Mouse (Mus musculus) heart, embryonic 16.5 days (tissue): Measurements from ENCODE around the gene Msi2. TPM values are rescaled to one million over a fixed set of nuclear protein-coding genes. Genes with fewer than 3 reads are reported as not detected.

Source experiments
- ATAC-seq: fragments of 200-750 bp; cut with Nextera tagmentation; replicated peaks from 2 replicates; pipeline ENCODE4 v1.8.0; 2017; ENCODE audit warnings: moderate number of reproducible peaks; ENCODE audit not compliant: insufficient read depth, low FRiP score; ENCODE audit errors: extremely low read depth
- H3K27ac ChIP-seq: fragments of 300-500 bp; sonication (generic); 2 replicates; pipeline ENCODE4 v1.5.1; 2014; ENCODE audit warnings: mild to moderate bottlenecking, low read length, control low read depth, moderate library complexity
- H3K27me3 ChIP-seq: fragments of 300-500 bp; sonication (generic); 2 replicates; pipeline ENCODE4 v1.6.1; 2014; ENCODE audit warnings: low read length, mixed read lengths; ENCODE audit not compliant: control insufficient read depth, insufficient read depth
- H3K36me3 ChIP-seq: fragments of 300-500 bp; sonication (generic); 2 replicates; pipeline ENCODE4 v1.6.1; 2014; ENCODE audit not compliant: control insufficient read depth, insufficient read depth
- H3K4me1 ChIP-seq: fragments of 300-500 bp; sonication (generic); 2 replicates; pipeline ENCODE4 v1.6.1; 2014; ENCODE audit warnings: low read length, mixed read lengths; ENCODE audit not compliant: control insufficient read depth, insufficient read depth
- H3K4me2 ChIP-seq: fragments of 300-500 bp; sonication (generic); 2 replicates; pipeline ENCODE4 v1.6.1; 2014; ENCODE audit warnings: low read depth, mild to moderate bottlenecking, control low read depth, low read length
- H3K4me3 ChIP-seq: fragments of 300-500 bp; sonication (generic); 2 replicates; pipeline ENCODE4 v1.5.1; 2014; ENCODE audit warnings: mild to moderate bottlenecking, control low read depth, low read length
- H3K9ac ChIP-seq: fragments of 300-500 bp; sonication (generic); 2 replicates; pipeline ENCODE4 v1.6.1; 2014; ENCODE audit warnings: low read length, control low read depth
- H3K9me3 ChIP-seq: fragments of 300-500 bp; sonication (generic); replicated peaks from 2 replicates; pipeline ENCODE4 v1.6.1; 2016; ENCODE audit warnings: low read length; ENCODE audit not compliant: control insufficient read depth
- WGBS: fragments of 180-500 bp; shearing (Covaris S2); extraction: QIAGEN DNeasy Blood & Tissue Kit; methylation state at CpG from one replicate; pipeline ENCODE4 v1.1.7; 2014; 5-methylcytosine and 5-hydroxymethylcytosine counted together
- polyA plus RNA-seq: library from polyadenylated mRNA; unstranded; fragments of >200 nt; fragmentation: Nextera tagmentation; extraction: Ambion mirVana; gene quantifications from 2 replicates; pipeline ENCODE4 v1.2.1, GENCODE M21; 2015

Msi2 gene
- polyA plus RNA-seq, 1 experiment from 2014 or later = 20.6 TPM

DNA sequence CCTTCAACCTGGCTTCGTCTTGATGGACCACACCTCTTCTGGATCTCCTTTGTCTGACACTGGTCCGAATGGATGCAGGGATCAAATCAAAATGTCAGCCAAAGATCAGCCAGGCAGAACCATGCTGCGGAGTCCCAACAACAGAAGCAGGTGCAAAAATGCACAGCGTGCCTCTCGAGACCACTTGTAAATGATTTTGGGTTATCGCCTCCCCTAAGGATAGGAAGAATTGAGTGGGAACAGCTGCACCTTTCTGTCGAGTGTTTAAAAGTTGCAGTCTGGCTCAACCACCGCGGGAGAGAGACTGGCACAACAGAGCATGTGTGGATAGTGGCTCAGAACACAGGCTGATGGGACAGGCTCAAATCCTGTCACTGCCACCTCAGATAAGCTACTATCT lies 361.0 kb downstream of the Msi2 start:
- Histone ChIP-seq H3K9ac (no peak overlapping the region), H3K27me3 (no peaks in the 10 kb centered on the region), H3K9me3 (no peaks in the 10 kb centered on the region), H3K36me3 (no peaks in the 10 kb centered on the region), H3K4me1 (peaks cover 48% of the 10 kb centered on the region), H3K27ac (peak overlapping the region; percentile 23; the same call in 1 of the 2 replicates), H3K4me3 (no peak overlapping the region), H3K4me2 (no peak overlapping the region)
- WGBS = 30% methylated on average over 9 of the region's 9 CpGs
- ATAC-seq = no peak

DNA sequence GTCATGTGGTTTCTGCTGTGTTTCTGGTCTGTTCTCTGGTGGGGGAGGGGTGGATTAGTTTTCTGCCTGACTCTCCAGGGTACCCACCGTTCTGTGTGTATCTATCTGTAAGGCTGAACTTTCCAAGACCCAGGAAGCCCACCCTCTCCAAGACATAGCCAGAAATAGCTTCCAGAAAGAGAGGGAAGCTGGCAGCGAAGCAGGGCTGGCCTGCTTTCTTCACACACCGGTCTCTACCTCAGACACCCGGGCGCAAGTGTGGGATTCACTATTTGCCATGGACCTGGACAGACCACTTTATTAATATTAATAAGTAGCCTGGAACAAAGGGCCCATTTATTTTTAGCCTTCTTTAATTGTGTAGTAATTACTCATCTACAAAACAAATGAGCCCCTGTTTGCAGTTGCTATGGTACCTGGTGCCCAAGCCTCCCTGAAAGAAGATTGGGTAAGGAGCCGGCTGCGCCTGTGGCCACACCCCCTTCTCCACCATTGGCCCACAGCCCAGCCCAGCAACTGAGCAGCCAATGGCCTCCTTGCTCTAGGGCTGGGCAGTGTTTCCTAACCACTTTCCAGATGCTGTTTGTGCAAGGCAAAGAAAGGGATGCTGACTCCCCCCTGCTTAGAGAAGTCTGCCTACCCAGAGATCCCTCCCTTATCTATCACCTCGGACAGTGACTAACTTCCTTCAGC lies 361.6 kb downstream of the Msi2 start:
- Histone ChIP-seq H3K4me2 (no peak overlapping the region), H3K4me1 (peaks cover 54% of the 10 kb centered on the region)

DNA sequence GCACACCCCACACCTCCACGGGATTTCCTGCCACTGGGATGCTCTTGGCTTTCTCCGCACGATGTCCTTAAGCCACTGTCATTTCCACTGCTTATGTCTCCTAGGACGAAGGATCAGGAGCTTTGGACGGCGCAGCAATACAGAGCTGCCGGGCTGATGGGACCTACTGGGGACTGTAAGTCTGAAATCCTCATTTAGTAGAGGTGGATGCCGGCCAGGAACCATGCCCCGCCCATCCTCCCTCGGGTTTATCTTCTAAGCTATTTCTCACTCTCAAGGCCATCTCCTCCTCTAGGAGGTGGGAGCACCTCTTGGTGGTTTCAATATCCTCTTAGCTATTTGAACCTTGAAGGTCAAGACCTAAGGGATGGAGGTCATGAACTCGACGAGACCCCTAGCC lies 362.3 kb downstream of the Msi2 start:
- Histone ChIP-seq H3K36me3 (no peaks in the 10 kb centered on the region), H3K27ac (peak overlapping the region; percentile 54; the same call in 1 of the 2 replicates), H3K4me1 (peaks cover 59% of the 10 kb centered on the region), H3K4me3 (no peak overlapping the region), H3K9ac (no peak overlapping the region), H3K9me3 (no peaks in the 10 kb centered on the region), H3K27me3 (no peaks in the 10 kb centered on the region), H3K4me2 (no peak overlapping the region)
- no peak for ATAC-seq
- WGBS = 67% methylated on average over 12 of the region's 12 CpGs

More for the DNA sequence above, 361.6 kb downstream of the Msi2 start:
- 48% methylated on average over 8 of the region's 8 CpGs for WGBS
- Histone ChIP-seq H3K27me3 (no peaks in the 10 kb centered on the region), H3K27ac (peak overlapping the region; percentile 54), H3K9ac (no peak overlapping the region), H3K4me3 (no peak overlapping the region), H3K36me3 (no peaks in the 10 kb centered on the region), H3K9me3 (no peaks in the 10 kb centered on the region)
- ATAC-seq = peak; percentile 66

DNA sequence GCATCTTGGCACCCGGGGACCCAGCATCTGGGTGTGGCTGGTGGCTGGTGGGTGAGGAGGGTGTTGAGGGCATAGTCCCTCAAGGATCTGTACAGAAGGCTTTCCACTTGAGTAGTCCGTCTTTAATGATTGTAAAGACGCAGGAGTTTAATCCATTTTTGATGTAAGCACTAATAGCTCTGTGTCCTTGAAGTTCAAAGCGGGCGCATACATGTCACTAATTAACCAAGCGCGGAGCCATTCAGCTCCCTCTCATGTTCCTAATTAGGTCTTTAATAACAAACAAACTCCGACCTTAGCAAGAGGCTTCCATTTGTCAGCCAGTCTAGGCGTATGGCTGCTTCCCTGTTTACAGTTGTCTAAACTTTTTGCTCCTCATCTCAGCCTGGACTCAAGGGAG lies 363.5 kb downstream of the Msi2 start:
- no peak overlapping the region for H3K4me3 ChIP-seq
- no peaks in the 10 kb centered on the region for H3K36me3 ChIP-seq
- H3K9me3 ChIP-seq = no peaks in the 10 kb centered on the region
- no peak overlapping the region for H3K4me2 ChIP-seq
- no peak overlapping the region for H3K27ac ChIP-seq
- whole genome bisulfite sequencing = 93% methylated on average over 9 of the region's 9 CpGs
- no peak for ATAC-seq
- no peak overlapping the region for H3K9ac ChIP-seq
- no peaks in the 10 kb centered on the region for H3K27me3 ChIP-seq
- H3K4me1 ChIP-seq = peaks cover 51% of the 10 kb centered on the region

DNA sequence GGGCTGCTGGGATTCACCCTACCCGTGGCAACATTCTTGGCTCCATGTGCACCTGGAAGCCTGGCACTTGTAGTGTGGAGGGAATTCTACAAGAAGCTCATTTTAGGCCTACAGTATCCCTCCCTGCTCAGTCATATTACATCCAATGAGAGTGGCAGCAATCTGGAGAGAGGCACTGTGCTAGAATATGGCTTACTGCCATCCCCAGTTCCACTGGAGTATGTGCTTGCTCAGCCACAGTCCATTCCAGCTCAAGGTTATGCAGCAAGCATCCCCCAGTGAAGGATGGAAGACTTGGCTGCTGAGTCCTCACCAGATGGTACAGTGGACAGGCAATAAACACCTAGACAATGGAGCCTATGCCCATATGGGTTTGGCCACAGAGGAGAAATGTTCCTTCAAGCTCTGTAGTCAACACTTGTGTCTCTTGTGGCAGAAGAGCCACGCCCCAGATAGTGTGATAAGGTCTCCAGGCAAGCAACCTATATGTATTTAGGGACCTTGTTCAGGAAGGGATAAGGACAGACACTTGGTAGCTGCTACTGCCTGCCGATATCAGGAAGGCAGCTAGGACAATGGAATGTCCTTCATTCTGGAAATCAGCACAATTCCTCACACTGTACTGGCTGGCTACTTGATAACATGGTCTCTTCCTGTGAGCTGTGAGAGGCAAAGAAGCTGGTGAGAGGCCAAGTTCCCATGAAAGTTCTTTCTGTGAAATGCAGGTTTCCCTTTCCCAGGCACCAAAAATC lies 366.4 kb downstream of the Msi2 start:
- Histone ChIP-seq H3K4me2 (no peak overlapping the region), H3K27me3 (no peaks in the 10 kb centered on the region), H3K9ac (no peak overlapping the region), H3K4me1 (peaks cover 28% of the 10 kb centered on the region), H3K36me3 (peaks cover 11% of the 10 kb centered on the region), H3K27ac (peak overlapping the region; percentile 57), H3K9me3 (no peaks in the 10 kb centered on the region), H3K4me3 (no peak overlapping the region)
- peak; percentile 65 for ATAC-seq
- WGBS = 37% methylated on average over 3 of the region's 3 CpGs

- Histone ChIP-seq H3K4me1 (peaks cover 16% of the 10 kb centered on the region), H3K36me3 (peaks cover 16% of the 10 kb centered on the region), H3K27ac (no peak overlapping the region), H3K4me2 (no peak overlapping the region), H3K27me3 (no peaks in the 10 kb centered on the region), H3K9ac (no peak overlapping the region), H3K4me3 (no peak overlapping the region), H3K9me3 (no peaks in the 10 kb centered on the region)
- no peak for ATAC-seq
- 75% methylated on average over 23 of the region's 23 CpGs for WGBS
These were observed 369.6 kb downstream of the Msi2 start for GRCm38 (mm10) chr11:88348690-88349089.

DNA sequence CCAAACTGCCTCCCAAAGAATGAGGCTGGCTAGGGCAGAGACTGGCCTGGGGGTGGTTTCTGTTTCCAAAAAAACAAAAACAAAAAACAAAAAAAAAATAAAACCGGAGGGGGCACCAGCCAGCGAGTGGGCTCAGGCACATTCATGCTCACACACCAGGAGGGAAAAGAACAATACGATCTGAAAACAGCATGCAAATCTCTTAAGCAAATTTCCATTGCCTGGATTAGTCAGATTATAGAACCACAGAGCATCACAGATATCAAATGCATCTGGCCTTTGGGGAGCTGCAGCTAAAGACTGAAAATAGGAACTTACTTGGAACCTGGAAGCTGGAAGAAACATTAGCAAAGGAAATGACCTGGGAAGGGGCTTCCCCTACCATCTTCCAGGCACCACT lies 370.3 kb downstream of the Msi2 start:
- no peaks in the 10 kb centered on the region for H3K27me3 ChIP-seq
- no peak overlapping the region for H3K27ac ChIP-seq

GRCm38 (mm10) chr11:88346066-88346465 lies 372.2 kb downstream of the Msi2 start:
- 87% methylated on average over 5 of the region's 5 CpGs for WGBS
- H3K4me2 ChIP-seq = no peak overlapping the region
- H3K4me3 ChIP-seq = no peak overlapping the region
- no peaks in the 10 kb centered on the region for H3K27me3 ChIP-seq
- H3K4me1 ChIP-seq = no peaks in the 10 kb centered on the region
- no peaks in the 10 kb centered on the region for H3K9me3 ChIP-seq
- H3K9ac ChIP-seq = no peak overlapping the region
- H3K36me3 ChIP-seq = peaks cover 17% of the 10 kb centered on the region
- no peak overlapping the region for H3K27ac ChIP-seq
- no peak for ATAC-seq

More for the DNA sequence above, 370.3 kb downstream of the Msi2 start:
- no peak overlapping the region for H3K4me3 ChIP-seq
- H3K36me3 ChIP-seq = peaks cover 16% of the 10 kb centered on the region
- no peaks in the 10 kb centered on the region for H3K9me3 ChIP-seq
- H3K4me2 ChIP-seq = no peak overlapping the region
- 82% methylated on average over 3 of the region's 3 CpGs for WGBS
- ATAC-seq = no peak
- H3K9ac ChIP-seq = no peak overlapping the region
- H3K4me1 ChIP-seq = peaks cover 16% of the 10 kb centered on the region

- Histone ChIP-seq H3K27me3 (no peaks in the 10 kb centered on the region), H3K4me1 (peaks cover 7% of the 10 kb centered on the region), H3K4me2 (no peak overlapping the region), H3K9me3 (no peaks in the 10 kb centered on the region), H3K27ac (no peak overlapping the region), H3K4me3 (no peak overlapping the region), H3K36me3 (peaks cover 13% of the 10 kb centered on the region), H3K9ac (no peak overlapping the region)
- WGBS = 94% methylated on average over 3 of the region's 3 CpGs
- no peak for ATAC-seq
These were observed 380.4 kb downstream of the Msi2 start for GRCm38 (mm10) chr11:88337926-88338325.
